Mouse (Mus musculus): ENCODE data around the gene Suclg2.
A peak's percentile ranks its signal among the peaks of the same experiment; 100 is the strongest.

Suclg2 gene

DNA sequence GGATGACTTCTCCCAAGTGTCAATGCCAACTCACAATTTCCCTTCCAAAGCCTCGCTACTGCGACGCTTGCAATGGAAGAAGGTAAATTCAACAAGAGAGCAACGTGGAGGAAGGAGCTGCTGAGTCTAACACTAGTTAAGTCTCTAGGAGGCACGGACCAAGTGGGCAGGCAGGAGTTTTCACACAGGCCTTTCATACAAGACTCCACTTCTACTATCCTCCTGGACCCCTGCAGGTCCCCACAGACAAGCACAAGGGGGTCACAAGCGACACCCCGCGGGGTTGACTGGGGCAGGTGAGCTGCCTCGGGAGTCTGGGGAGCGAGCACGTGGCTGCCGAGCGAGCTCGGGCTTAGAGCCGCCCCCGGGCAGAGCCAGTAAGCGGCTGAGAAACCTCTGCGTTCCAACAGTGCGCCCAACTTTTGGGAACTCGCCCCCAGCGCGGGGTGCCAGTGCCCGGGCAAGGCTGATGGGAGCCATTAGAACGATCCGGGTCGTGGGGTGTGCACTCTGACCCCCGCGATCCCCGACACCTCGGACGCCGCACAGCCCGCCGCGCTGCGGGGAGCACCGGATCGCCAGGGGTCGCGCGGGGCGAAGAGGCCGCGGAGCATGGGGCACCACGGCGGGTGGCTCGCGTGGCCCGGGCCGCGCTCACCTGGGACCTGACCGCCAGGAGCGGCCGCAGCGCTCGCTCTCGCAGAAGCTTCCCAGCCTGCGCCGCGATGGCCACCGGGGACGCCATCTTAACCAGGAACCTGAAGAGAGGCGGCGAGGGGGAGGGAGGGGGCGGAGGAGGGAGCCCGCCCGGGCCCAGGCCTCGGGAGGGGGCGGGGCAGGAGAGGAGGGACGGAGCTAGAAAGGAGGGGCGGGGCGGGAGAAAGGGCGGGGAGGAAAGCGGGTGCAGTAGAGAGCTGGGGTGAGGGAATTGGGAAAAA is at the start of gene Suclg2:
Gene Suclg2 (minus strand): TSS at position 770 of the 938 bp plus-strand sequence.
- no peak for TF ChIP-seq GATA4 (IDR thresholded peaks at IDR 0.05; ENCODE audit: insufficient replicate concordance, low read length)

DNA sequence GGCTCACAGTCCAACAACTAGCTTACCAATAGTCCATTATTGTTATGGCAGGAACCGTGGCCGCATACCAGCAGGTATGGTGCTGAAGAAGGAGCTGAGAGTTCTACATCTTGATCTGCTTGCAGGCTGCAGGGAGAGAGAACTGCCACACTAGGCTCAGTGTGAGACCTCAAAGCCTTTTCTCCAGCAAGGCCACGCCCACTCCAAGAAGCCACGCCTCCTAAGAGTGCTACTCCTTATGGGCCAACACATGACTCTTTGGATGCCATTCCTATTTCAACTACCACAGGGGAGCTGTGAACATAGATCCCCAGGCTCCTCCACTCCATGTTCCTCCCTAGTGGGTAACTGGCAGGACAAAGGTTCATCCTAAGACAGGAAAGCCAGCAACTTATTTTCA is 48.0 kb upstream of the Suclg2 start:
- TF ChIP-seq GATA4 (IDR thresholded peaks at IDR 0.05; ENCODE audit: insufficient replicate concordance, low read length) = no peak

DNA sequence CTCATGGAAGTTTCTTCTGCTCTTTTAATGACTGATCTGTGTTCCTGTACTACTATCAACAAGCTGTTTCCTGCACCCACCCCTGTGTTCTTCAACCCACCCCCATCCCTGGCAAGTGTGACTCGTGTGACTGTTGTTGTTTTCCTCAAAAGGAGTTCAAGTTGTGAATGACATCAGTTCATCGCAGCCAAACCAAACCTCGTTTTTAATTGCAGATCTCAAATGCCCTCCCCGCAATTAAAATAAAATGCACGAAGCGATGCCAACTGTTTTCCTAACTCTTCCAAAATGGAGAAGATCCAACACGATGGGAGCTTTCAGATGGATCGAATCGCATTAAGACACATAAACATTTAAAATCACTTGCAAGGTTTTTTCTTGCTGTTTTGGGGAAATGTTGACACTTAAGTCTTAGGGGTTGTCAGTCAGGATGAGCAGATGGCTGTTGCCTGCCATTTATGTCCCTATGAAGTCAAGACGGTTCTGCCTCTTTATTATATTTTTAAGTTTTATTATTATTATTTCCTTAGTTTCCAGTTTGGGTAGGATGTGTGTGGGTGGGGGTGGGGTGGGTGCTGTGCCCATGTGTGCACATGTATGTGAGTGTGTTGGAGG is 41.1 kb upstream of the Suclg2 start:
- TF ChIP-seq GATA4 (IDR thresholded peaks at IDR 0.05; ENCODE audit: insufficient replicate concordance, low read length) = no peak

DNA sequence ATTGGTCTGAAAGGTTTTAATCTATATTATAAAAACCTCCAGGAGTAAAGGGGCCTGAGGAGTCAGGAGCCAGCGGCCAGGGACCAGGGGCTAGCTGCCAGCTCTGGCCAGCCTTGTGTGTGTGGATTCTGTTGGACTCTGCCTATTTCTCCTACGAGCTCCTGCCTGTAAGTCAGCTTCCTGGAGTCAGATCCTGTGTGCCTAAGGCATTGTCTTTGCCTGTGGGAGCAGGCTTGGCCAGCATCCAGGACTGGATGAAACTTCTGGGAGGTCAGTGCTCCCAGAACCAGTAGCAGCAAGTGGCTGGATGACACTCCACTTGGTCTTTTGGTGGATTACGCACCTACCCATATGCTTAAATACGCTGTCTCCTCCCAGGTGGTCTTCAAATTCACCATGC is 23.8 kb upstream of the Suclg2 start:
- TF ChIP-seq GATA4 (IDR thresholded peaks at IDR 0.05; ENCODE audit: insufficient replicate concordance, low read length) = no peak

DNA sequence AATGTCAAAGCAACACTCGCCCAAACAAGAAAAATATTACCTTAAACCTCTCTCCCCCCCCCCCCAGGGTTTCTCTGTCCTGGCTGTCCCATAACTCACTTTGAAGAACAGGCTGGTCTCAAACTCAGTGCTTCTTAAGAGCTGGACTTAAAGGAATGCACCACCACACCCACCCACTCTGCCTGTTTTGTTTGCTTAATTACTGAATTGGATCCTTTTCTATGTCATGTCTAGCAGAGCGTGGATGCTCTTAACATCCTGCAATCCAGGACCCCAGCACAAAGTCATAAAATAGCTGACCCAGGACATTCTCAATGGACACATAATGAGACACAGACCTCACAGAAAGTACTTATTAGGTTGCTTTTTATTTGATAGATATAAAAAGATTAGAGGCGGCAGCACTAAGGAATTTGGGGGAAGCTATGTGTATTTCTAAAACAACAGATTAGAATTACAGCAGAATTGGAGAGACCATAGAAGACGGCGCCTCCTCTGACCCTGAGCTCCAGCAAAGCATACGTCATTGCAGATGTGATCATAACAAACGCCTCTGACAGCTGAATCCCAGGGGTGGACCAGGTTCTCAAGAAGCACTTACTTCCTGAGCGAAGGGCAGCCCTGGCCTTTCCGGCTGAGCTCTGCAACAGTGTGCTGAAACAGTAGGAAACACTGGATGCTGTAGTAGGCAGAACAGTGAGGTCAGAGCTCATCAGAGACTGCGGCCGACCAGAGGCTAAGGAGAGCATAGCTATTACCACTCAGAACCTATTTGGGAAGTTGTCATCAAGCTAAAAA is 13.2 kb upstream of the Suclg2 start:
- TF ChIP-seq GATA4 (IDR thresholded peaks at IDR 0.05; ENCODE audit: insufficient replicate concordance, low read length) = no peak

DNA sequence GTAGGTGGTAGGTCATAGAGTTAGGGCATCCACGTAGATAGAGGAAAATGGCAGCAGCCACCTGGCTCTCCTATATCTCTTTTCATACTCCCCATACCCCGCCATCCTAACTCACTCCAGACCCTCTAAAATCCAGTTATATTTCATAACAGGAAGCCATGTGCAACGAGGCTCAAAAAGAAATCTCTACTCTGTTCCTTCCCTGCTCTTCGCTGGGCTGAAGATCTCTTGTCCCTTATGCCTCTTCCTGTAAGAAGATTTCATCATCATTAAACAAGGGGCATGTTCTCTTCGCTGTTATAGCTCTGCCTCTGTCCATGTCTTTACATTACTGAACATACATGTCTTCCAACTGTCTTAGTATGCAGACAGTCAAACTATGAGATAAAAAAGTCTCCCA is 10.8 kb upstream of the Suclg2 start:
- no peak for TF ChIP-seq GATA4 (IDR thresholded peaks at IDR 0.05; ENCODE audit: insufficient replicate concordance, low read length)

DNA sequence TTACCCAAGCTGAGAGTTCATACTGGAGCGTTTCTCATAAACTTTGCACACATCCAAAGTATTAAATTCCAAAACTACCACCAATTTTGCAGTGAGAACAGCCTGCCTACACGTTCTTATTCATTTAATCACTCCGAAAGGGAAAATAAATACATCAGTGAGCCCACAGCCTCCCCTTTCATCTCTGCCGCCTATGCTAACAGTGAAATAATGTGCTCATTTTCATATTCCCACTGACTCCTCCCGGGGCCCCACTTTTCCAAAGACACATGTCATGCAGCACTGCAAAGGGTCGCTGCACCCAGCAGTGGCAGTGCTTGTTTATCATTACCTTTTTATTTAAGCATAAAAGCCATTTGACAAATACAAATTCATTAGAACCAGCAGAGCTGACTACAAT is 6.7 kb upstream of the Suclg2 start:
- no peak for TF ChIP-seq GATA4 (IDR thresholded peaks at IDR 0.05; ENCODE audit: insufficient replicate concordance, low read length)

DNA sequence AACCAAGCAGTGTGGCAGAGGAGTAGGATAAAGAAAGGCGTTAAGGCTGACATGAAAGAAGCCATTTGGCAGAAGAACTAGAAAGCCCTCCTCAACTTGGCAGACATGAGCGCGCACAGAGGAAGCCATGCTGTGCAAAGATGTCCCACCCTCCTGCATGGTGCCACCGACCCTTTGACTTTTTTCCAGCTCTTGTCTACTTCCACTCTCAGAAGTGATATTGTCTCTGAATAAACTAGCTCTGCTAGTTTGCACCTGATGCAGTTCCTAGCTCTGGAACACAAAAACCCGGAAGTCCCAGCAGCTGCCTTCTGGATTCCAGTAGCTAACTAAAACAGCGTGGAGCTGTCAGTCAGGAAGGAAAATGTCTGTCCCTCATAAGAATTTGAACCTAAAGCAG is 4.8 kb upstream of the Suclg2 start:
- TF ChIP-seq GATA4 (IDR thresholded peaks at IDR 0.05; ENCODE audit: insufficient replicate concordance, low read length) = no peak

DNA sequence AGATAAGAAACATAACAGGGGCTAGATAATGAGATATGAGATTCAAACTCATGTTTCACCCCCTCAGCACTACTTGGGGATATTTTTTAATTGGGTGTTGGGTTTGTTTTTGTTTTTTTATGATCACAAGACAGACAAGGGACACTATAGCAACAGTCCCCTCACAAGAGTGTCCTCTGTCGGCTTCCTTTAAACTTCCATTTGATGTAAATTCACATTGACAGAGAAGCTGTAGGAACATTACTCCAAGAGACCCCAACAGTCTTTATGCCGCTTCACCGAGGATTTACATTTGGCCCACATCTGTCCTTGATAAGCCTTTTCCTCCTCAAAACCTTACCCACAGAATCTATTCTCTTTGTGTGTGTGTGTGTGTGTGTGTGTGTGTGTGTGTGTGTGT is 1.2 kb upstream of the Suclg2 start:
- TF ChIP-seq GATA4 (IDR thresholded peaks at IDR 0.05; ENCODE audit: insufficient replicate concordance, low read length) = no peak

DNA sequence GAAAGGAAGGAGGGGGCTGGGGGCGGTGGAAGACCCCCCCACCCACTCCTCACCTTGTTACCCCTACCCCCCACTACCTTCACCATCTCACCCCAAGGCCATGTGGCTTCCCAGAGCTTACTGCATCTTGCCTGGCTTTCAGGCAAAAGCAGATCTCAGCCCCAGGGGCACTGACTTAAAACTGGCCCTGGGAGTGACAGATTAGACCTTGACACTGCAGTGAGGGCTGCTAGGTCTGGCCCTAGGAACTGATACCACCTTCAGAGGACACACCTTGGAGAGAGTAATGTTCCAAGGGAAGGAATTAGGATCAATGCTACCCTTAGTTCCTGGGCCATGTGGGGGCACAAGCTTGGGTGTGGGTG is 351 bp upstream of the Suclg2 start:
- TF ChIP-seq GATA4 (IDR thresholded peaks at IDR 0.05; ENCODE audit: insufficient replicate concordance, low read length) = no peak

DNA sequence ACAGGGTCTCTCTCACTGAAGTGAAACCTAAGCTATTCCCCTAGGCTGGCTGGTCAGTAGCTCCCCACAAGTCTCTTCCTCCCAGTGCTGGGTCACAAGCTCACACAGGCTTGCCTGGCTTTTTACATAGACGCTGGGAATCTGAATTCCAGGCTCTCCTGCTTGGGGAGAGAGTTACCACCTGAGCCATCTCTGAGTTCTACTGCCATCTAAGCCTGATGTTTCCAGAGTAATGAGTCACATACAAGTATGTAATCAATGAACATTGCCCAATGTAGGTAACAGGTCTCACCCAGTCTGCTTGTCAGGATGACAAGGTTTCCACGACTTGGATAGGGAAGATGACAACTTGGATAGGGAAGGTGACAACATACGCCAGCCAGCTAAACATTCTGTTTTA is 1.5 kb downstream of the Suclg2 start:
- TF ChIP-seq GATA4 (IDR thresholded peaks at IDR 0.05; ENCODE audit: insufficient replicate concordance, low read length) = 0 out of 2 replicates have a peak, but pooled peaks have one; percentile 24

DNA sequence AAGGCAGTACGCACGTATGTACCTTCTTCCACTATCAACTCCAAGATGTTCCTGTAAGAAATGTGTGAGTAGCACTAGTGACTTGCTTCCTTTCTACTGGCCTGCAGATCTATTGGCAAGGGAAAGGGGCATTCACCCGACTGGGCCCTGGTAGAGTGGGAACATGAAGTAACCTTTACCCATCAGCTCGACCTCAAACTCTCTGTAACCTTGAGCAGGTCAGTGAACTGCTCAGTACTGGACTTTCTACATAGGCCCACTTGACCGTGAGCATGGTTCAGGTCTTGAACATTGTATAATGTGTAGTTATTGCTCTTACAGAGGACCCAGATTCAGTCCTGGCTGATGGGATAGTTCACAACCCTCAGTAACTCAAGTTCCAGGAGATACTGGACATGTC is 2.1 kb downstream of the Suclg2 start:
- TF ChIP-seq GATA4 (IDR thresholded peaks at IDR 0.05; ENCODE audit: insufficient replicate concordance, low read length) = peak; percentile 2; the same call in 1 of the 2 replicates

DNA sequence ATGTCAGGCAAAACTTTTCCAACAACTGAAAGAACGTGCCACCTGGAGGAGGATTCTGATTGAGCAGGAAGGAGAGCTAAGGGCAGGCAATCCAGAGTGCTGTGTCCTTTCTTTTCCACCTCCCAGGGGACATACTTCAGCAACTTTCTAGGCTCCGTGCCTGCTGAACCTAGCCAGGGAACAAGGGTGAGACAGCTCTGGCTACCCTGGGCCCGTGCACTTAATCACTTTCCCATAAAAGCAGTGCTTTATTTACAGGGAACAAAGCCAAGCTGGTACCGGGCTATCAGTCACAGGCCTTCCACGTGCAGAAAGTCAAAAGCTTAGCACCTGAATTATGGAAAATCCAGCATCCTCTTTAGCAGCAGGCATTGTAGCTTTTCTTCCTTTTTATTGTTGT is 5.4 kb downstream of the Suclg2 start:
- peak; percentile 65; the same call in 1 of the 2 replicates for TF ChIP-seq GATA4 (IDR thresholded peaks at IDR 0.05; ENCODE audit: insufficient replicate concordance, low read length)

DNA sequence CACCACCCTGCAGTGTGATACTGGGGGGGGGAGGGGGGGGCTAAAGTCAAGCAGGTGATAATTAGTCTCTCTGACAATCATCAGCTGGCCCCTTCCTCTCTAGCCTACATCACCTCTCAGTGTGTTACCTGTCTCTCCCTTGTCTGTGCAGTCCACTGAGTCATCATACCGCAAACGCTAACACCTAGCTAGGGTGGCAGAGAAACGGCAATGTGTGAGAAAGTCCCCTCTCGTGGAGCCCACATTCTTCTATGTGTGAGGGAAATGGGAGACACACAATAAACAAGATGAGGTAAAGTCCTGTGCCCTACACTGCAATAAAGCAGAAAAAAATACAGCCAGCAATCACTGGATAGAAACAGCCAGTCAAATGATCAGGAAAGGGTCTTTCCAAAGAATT is 6.5 kb downstream of the Suclg2 start:
- TF ChIP-seq GATA4 (IDR thresholded peaks at IDR 0.05; ENCODE audit: insufficient replicate concordance, low read length) = no peak

DNA sequence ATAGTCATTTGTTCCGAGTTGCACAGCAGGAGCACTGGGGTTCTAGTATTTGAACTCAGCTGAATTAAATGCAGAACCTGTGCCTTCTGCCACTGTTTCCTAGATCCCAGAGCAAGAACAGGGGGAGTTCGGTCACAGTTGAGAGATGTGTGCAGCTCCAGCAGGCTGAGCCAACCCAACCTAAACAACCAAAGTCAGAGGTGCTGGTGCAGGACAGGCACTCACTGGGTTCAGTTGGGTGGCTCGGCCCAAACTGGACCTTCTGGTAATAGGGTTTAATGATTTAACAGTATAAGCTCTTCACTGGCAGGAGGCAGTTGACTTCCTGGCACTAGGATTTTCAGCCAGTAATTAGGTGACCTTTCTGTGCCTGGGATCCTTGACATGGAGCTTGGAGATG is 6.9 kb downstream of the Suclg2 start:
- TF ChIP-seq GATA4 (IDR thresholded peaks at IDR 0.05; ENCODE audit: insufficient replicate concordance, low read length) = no peak

DNA sequence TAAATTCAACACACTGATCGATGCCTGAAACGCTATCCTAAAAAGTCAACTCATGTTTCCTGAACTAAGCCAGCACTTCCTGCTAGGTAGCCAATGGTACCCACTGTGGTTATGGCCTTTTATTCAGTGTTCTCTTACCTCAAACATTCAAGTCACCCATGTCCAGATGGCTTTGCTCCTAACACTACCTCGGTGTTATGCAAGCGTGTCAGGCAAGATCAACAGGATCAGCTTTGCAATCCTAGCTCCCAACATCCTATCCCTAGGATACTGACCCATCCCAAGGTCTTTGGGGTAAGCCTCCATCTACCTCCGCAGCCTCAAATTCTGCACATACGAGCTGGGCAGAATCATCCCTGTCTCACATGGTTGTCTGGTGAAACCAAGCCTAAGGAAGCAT is 7.7 kb downstream of the Suclg2 start:
- no peak for TF ChIP-seq GATA4 (IDR thresholded peaks at IDR 0.05; ENCODE audit: insufficient replicate concordance, low read length)

Measured in liver, adult (tissue).